Mouse (Mus musculus): ENCODE measurements at regions not wholly inside any gene's neighbourhood (a gene's known extent, or its start where the extent isn't known, plus 50 kb on each side); places are given as distances from the start of the nearest gene placed in this dataset.

DNA sequence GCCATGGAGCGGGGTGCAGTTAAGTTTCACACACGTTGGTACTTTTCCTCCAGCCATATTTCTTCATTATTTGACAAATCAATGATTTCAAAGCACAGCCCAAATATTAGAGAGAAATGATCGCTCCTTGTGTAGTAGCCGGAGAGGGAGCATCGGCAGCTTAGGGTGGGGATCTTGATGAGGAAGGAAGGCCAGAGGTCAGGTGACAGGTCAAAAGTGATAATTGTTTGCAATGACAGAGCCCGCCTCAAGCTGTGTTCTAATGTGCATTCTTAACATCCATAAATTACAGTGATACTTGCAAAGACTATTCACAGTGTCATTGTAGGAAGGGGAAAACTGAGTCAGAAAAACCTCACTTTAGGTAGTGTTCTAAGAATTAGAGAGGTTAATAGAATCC, 75.1 kb upstream of the Slc38a2 start:
- Histone ChIP-seq H3K79me2 (ENCODE audit: control insufficient read depth, insufficient read depth, low read length, poor library complexity) (no peaks in the 10 kb centered on the region), H3K36me3 (ENCODE audit: control insufficient read depth in 1 of 2, insufficient read depth in 2 of 2, low read length in 2 of 2) (peaks cover 0 to 49% of the 10 kb centered on the region in 2 experiments; a peak in 2 of 4 replicates), H3K9ac (ENCODE audit: control insufficient read depth, low read depth, low read length, poor library complexity, severe bottlenecking) (peak overlapping the region; percentile 24; the same call in 1 of the 2 replicates), H3K4me3 (ENCODE audit: control insufficient read depth in 1 of 2, insufficient read depth in 1 of 2, low read depth in 2 of 2, low read length in 2 of 2) (no peak overlapping the region), H3K4me1 (ENCODE audit: control insufficient read depth in 1 of 2, insufficient read depth in 2 of 2, low read length in 2 of 2) (peaks cover 28 to 50% of the 10 kb centered on the region in 2 experiments), H3K27ac (ENCODE audit: control insufficient read depth, low read depth, low read length) (peak overlapping the region; percentile 59), H3K9me3 (replicated peaks; ENCODE audit: insufficient read depth, low read length) (no peaks in the 10 kb centered on the region), H3K27me3 (ENCODE audit: control insufficient read depth in 1 of 2, insufficient read depth in 2 of 2, low read length in 2 of 2) (no peaks in the 10 kb centered on the region)
- no peak for DNase-seq (ENCODE audit: low read depth, low spot score)
- TF ChIP-seq CHD1 (IDR thresholded peaks at IDR 0.05; ENCODE audit: low read depth, low read length), result no peak
- no peak for TF ChIP-seq USF2 (IDR thresholded peaks at IDR 0.05; ENCODE audit: borderline replicate concordance in 1 of 2, insufficient read depth in 1 of 2, low read depth in 1 of 2, low read length in 2 of 2)
- 0 out of 2 replicates have a peak, but pooled peaks have one; percentile 7 for TF ChIP-seq HCFC1 (IDR thresholded peaks at IDR 0.05; ENCODE audit: low read depth, low read length)
- TF ChIP-seq ZC3H11A (IDR thresholded peaks at IDR 0.05; ENCODE audit: low read depth, low read length), result no peak
- TF ChIP-seq MXI1 (IDR thresholded peaks at IDR 0.05; ENCODE audit: low read depth, low read length), result no peak
- TF ChIP-seq EP300 (IDR thresholded peaks at IDR 0.05; ENCODE audit: low read depth in 1 of 2, low read length in 2 of 2), result peak in 1 of 2 experiments; percentile 32; a peak in 1 of 4 replicates
- no peak for TF ChIP-seq E2F4 (IDR thresholded peaks at IDR 0.05; ENCODE audit: borderline replicate concordance, low read depth, low read length)
- no peak for TF ChIP-seq MAZ (IDR thresholded peaks at IDR 0.05; ENCODE audit: low read depth, low read length)
- no peak for TF ChIP-seq MYC (IDR thresholded peaks at IDR 0.05; ENCODE audit: low read depth, low read length)
- no peak for TF ChIP-seq MAX (IDR thresholded peaks at IDR 0.05; ENCODE audit: low read length)
- TF ChIP-seq ELF1 (IDR thresholded peaks at IDR 0.05; ENCODE audit: low read depth, low read length), result no peak
- TF ChIP-seq SIN3A (IDR thresholded peaks at IDR 0.05; ENCODE audit: low read length), result no peak
- TF ChIP-seq GATA1 (IDR thresholded peaks at IDR 0.05; ENCODE audit: low read depth, low read length), result no peak
- TF ChIP-seq ETS1 (IDR thresholded peaks at IDR 0.05; ENCODE audit: low read depth, low read length), result no peak
- TF ChIP-seq ZMIZ1 (IDR thresholded peaks at IDR 0.05; ENCODE audit: low read depth, low read length), result no peak
- TF ChIP-seq NRF1 (IDR thresholded peaks at IDR 0.05; ENCODE audit: insufficient read depth, low read depth, low read length, poor library complexity, severe bottlenecking), result no peak
- no peak for TF ChIP-seq TCF12 (IDR thresholded peaks at IDR 0.05; ENCODE audit: low read depth, low read length)
- no peak for TF ChIP-seq MYB (IDR thresholded peaks at IDR 0.05; ENCODE audit: low read depth, low read length)
- peak; percentile 54 for TF ChIP-seq USF1 (IDR thresholded peaks at IDR 0.05; ENCODE audit: low read depth, low read length)
- TF ChIP-seq TAL1 (IDR thresholded peaks at IDR 0.05; ENCODE audit: low read length), result no peak
- no peak for TF ChIP-seq CTCF (IDR thresholded peaks at IDR 0.05 in 2 of 3, conservative IDR thresholded peaks at IDR 0.05 in 1 of 3; ENCODE audit: control insufficient read depth in 1 of 3, insufficient read depth in 1 of 3, low read depth in 2 of 3, low read length in 3 of 3, poor library complexity in 1 of 3, severe bottlenecking in 1 of 3)
- no peak for TF ChIP-seq NELFE (IDR thresholded peaks at IDR 0.05; ENCODE audit: low read depth, low read length)
- no peak for TF ChIP-seq POLR2AphosphoS2 (IDR thresholded peaks at IDR 0.05; ENCODE audit: low read length)

Measured in MEL (cell line).